Mouse (Mus musculus) cerebellum, adult 2 months (tissue): Measurements from ENCODE around the gene Tbxa2r. TPM values are rescaled to one million over a fixed set of nuclear protein-coding genes. Genes with fewer than 3 reads are reported as not detected.

ENCODE experiments used
- DNase-seq, 2 experiments: peaks; one replicate each; pipeline ENCODE4 v3.0.0; 2021
- H3K27ac ChIP-seq: fragments of 200-500 bp; 2 replicates; pipeline ENCODE4 v1.5.1; 2012; ENCODE audit warnings: low read length, control low read depth, inconsistent platforms; ENCODE audit not compliant: insufficient read depth
- H3K27me3 ChIP-seq: fragments of 200-500 bp; 2 replicates; pipeline ENCODE4 v1.6.1; 2012; ENCODE audit warnings: inconsistent platforms, mild to moderate bottlenecking, low read length, moderate library complexity; ENCODE audit not compliant: control insufficient read depth, insufficient read depth
- H3K4me1 ChIP-seq: fragments of 200-500 bp; 2 replicates; pipeline ENCODE4 v1.6.1; 2011; ENCODE audit warnings: low read length; ENCODE audit not compliant: control insufficient read depth, insufficient read depth
- H3K4me3 ChIP-seq: fragments of 200-500 bp; replicated peaks from 2 replicates; pipeline ENCODE3; 2011; ENCODE audit warnings: mild to moderate bottlenecking, low read depth, low read length, control low read depth; ENCODE audit not compliant: insufficient read depth
- CTCF ChIP-seq: fragments of 200-500 bp; IDR thresholded peaks from 2 replicates; pipeline ENCODE4 v1.5.1; 2011; ENCODE audit warnings: low read depth, mild to moderate bottlenecking, control low read depth, low read length, moderate library complexity, borderline replicate concordance; ENCODE audit not compliant: insufficient read depth
- POLR2A ChIP-seq: fragments of 200-500 bp; IDR thresholded peaks from 2 replicates; pipeline ENCODE4 v1.6.1; 2011; ENCODE audit warnings: low read length, control low read depth, borderline replicate concordance; ENCODE audit not compliant: insufficient read depth
- WGBS: fragments of 180-500 bp; shearing (Covaris S2); methylation state at CpG from one replicate; pipeline ENCODE4 v1.1.7; 2018; 5-methylcytosine and 5-hydroxymethylcytosine counted together
- polyA plus RNA-seq: library from polyadenylated mRNA; depleted of rRNA; stranded (reverse); fragments of >200 nt; gene quantifications from 2 replicates; pipeline ENCODE4 v1.2.3, GENCODE M21; 2012

Tbxa2r gene
- polyA plus RNA-seq, 1 experiment, result 3.2 TPM

DNA sequence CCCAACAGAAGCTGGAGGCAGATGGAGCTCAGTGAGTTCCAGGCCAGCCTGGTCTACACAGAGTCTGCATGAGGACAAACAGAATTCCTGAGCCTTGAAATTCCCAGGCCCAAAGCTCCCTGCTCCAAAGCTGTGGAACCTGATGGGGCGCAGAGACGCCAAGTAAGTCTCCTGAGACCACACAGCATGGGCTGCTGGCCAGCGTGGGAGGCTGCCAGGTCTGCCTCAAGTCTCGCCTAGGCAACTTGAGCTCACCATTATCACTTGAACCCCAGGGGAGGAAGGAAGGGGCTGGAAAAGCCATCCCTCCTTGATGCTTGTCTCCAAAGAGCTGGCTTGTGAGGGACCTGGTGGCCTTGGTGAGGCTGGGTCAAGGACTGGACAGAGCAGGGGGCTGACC is 1.5 kb downstream of the Tbxa2r start:
- no peaks in the 10 kb centered on the region for H3K4me1 ChIP-seq
- H3K27me3 ChIP-seq, result 0 out of 2 replicates have a peak, but pooled peaks cover 1% of the 10 kb centered on the region
- TF ChIP-seq CTCF (no peak), POLR2A (no peak)
- DNase-seq, result no peak
- H3K27ac ChIP-seq, result no peak overlapping the region
- H3K4me3 ChIP-seq, result no peak overlapping the region
- WGBS, result 41% methylated on average over 4 of the region's 4 CpGs

DNA sequence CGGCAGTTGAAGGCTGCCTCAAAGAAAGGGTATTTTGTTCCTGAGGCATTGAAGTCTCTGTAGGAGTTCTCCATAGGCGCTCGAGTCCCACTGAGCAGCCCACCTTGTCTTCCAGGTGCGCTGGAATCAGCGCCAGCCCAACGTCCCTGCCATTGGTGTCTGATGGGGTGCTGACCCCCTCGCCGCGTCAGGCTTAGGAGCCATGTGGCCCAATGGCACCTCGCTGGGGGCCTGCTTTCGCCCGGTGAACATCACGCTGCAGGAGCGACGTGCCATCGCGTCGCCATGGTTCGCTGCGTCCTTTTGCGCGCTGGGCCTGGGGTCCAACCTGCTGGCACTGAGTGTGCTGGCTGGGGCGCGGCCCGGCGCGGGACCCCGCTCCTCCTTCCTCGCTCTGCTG is 3.7 kb downstream of the Tbxa2r start:
- Histone ChIP-seq H3K4me1 (no peaks in the 10 kb centered on the region; the same call in 1 of the 2 replicates), H3K27ac (no peak overlapping the region), H3K27me3 (0 out of 2 replicates have a peak, but pooled peaks cover 1% of the 10 kb centered on the region), H3K4me3 (no peak overlapping the region)
- TF ChIP-seq CTCF (no peak), POLR2A (no peak)
- no peak for DNase-seq
- WGBS, result 10% methylated on average over 29 of the region's 29 CpGs

DNA sequence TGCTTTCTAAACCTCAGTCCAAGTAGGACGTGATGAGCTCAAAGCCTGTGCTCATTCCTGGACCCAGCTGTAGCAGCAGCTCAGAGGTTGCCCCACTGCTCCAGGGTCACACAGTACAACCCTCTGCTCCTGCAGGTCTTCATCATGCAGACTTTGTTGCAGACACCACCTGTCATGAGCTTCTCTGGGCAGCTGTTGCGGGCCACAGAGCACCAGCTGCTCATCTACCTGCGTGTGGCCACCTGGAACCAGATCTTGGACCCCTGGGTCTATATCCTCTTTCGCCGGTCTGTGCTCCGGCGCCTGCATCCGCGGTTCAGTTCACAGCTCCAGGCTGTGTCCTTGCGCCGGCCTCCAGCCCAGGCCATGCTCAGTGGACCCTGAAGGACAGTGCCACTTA is 5.8 kb downstream of the Tbxa2r start:
- 0 out of 2 replicates have a peak, but pooled peaks cover 1% of the 10 kb centered on the region for H3K27me3 ChIP-seq
- H3K4me3 ChIP-seq, result no peak overlapping the region
- DNase-seq, result no peak
- H3K27ac ChIP-seq, result no peak overlapping the region
- TF ChIP-seq POLR2A (no peak), CTCF (no peak)
- 63% methylated on average over 11 of the region's 11 CpGs for WGBS
- H3K4me1 ChIP-seq, result no peaks in the 10 kb centered on the region; the same call in 1 of the 2 replicates

DNA sequence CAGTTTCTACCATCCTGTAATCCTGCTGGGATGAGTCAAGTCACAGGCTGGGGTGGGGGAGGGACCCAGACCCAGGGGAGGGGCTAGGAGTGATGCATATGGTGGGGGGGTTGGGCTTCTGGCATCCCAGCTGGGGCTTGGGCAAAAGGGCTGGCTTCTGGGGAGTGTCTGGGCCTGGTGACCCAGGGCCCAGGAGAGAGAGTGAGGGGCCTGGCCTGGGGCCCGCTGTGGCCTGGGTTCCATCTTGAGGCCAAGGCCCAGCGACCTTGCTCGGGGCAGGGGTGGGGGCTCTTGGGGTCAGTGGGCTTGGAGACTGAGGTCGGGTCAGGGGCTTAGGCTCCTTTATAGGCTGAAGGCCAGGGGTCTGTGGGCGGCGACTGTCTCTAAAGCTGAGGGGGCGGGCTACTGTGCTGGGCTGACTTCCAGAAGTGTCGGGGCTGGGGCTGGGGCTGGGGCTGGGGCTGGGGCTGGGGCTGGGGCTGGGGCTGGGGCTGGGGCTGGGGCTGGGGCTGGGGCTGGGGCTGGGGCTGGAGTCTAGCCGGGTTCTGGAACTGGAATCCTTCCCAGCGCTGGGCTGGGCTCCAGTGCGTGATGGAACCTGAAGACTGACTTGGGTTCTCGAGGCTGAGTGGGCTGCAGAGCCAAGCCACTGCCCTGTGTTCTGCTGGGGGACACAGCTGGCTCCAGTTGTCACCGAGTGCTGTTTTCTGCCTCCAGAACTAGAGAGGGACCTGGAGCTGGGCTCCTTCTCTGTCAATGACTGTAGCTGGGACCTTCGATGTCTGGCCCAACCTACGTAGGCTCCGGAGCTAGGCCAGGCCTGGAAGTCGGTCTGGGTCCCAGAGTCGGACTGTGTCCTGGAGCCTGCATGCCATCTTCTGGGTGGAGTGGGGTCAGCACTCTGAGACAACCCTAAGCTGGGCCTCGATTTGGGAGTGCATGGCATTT is 7.1 kb downstream of the Tbxa2r start:
- 29% methylated on average over 17 of the region's 19 CpGs for WGBS
- 0 out of 2 replicates have a peak, but pooled peaks cover 1% of the 10 kb centered on the region for H3K27me3 ChIP-seq
- no peak for DNase-seq

DNA sequence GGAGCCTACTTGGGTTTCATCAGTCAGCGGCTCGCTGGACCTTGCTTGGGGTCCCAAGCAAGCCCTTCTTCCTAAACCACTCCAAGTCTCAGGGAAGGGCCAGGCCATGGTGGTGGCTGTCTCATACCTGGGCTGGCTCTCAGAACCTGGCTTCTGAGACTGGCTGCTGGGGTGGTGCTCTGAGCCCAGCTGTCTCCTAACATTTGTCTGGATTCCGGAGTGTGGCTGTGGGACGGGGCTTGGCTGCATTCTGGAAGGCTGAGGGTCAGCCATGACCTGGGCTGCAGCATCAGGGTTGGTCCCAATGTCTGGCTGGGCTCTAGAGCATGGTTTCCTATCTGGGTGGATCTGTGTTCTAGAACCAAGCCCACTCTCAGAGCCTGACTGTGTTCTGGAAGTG is 8.0 kb downstream of the Tbxa2r start:
- WGBS, result 91% methylated on average over 4 of the region's 4 CpGs
- no peak for DNase-seq
- Histone ChIP-seq H3K27me3 (0 out of 2 replicates have a peak, but pooled peaks cover 1% of the 10 kb centered on the region), H3K27ac (no peak overlapping the region), H3K4me3 (no peak overlapping the region), H3K4me1 (no peaks in the 10 kb centered on the region; the same call in 1 of the 2 replicates)
- TF ChIP-seq CTCF (no peak), POLR2A (no peak)

More for the DNA sequence above, 7.1 kb downstream of the Tbxa2r start:
- no peak overlapping the region for H3K4me3 ChIP-seq
- no peaks in the 10 kb centered on the region; the same call in 1 of the 2 replicates for H3K4me1 ChIP-seq
- no peak overlapping the region for H3K27ac ChIP-seq
- TF ChIP-seq CTCF, result no peak

DNA sequence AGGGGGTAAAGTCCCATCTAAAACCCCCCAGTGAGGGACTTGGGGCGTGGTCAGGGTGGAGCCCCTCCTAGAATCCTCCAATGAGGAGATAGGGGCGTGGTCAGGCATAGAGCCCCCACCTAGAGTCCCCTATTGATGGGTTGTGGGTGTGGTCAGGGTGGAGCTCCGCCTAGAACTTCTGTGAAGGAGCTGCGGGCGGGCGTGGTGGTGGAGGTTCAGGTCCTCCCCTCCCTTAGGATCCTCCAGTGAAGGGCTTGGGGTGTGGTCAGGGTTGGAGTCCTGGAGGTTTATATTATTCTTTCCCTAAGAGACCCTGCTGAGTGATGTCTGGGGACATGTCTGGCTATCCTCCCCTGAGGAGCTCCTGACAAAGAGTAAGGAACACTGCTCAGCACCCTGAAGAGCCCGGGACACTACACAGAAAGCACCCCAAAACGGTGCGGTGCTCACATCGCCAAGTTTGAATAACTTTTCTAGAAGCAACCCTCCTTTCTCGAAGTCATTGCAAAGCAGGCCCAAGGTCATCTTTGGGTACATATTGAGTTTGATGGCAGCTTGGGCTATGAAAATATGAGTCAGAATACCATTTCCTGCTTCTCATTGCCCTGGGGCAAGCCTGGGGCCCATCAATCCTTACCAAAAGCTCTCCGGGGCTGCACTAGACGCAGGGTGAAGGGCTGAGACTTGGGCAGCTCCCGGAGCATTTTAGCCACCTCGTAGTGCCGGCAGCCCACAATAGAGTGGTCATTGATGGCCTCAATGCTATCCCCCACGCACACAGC is 12.2 kb downstream of the Tbxa2r start:
- WGBS, result 41% methylated on average over 17 of the region's 17 CpGs
- Histone ChIP-seq H3K4me1 (no peaks in the 10 kb centered on the region; the same call in 1 of the 2 replicates), H3K4me3 (no peak overlapping the region), H3K27ac (no peak overlapping the region), H3K27me3 (no peaks in the 10 kb centered on the region; the same call in 1 of the 2 replicates)
- DNase-seq, result no peak
- TF ChIP-seq POLR2A, result no peak
- TF ChIP-seq CTCF, result no peak

DNA sequence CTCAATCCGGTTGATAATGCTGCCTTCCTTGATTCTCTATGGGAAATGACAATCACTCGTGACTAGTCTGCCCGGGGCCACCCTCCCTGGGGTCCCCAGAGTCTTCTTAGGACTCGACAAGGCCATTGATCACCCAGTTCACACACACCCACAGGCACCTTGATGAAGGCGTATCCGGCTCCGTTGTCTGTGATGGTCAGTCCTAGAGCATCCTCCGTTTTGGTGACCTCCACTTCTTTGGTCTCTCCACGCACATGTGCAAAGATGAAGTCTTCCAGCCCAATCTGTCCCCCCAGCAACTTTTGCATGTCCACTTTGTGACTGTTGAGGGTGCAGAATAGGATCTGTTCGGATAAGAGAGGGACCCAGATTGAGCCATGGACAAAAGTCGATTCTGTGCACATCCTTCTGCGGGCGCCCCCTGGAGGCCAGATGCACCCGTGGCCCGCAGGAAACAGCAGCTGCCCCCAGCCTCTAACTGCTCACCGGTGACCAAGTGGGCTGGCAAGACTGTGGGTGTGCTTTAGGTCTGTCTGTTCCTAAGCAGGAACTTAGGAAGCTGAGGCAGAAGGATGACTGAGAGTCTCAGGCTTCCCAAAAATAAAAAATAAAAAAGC is 12.9 kb downstream of the Tbxa2r start:
- WGBS, result 34% methylated on average over 16 of the region's 16 CpGs
- no peaks in the 10 kb centered on the region; the same call in 1 of the 2 replicates for H3K4me1 ChIP-seq
- H3K4me3 ChIP-seq, result no peak overlapping the region
- TF ChIP-seq POLR2A (no peak), CTCF (peak; percentile 54; the same call in 1 of the 2 replicates)
- H3K27me3 ChIP-seq, result no peaks in the 10 kb centered on the region; the same call in 1 of the 2 replicates
- no peak overlapping the region for H3K27ac ChIP-seq
- DNase-seq, result peak in 1 of 2 experiments; percentile 68
